Mouse (Mus musculus) liver, embryonic 13.5 days (tissue): ENCODE data around the gene Tnnc1. TPM values are rescaled to one million over a fixed set of nuclear protein-coding genes. Genes with fewer than 3 reads are reported as not detected.

Source experiments
- ATAC-seq: fragments of 200-750 bp; cut with Nextera tagmentation; 2 replicates; pipeline ENCODE4 v1.8.0; 2017; ENCODE audit warnings: low read depth, mild to moderate bottlenecking, moderate number of reproducible peaks, moderate library complexity
- DNase-seq: peaks from one replicate; pipeline ENCODE4 v3.0.0; 2022
- H3K27ac ChIP-seq: fragments of 300-500 bp; sonication (generic); 2 replicates; pipeline ENCODE4 v1.5.1; 2015; ENCODE audit warnings: moderate library complexity, mild to moderate bottlenecking, inconsistent platforms
- H3K27me3 ChIP-seq: fragments of 300-500 bp; sonication (generic); 2 replicates; pipeline ENCODE4 v1.6.1; 2015; ENCODE audit warnings: mild to moderate bottlenecking, inconsistent platforms
- H3K36me3 ChIP-seq: fragments of 300-500 bp; sonication (generic); 2 replicates; pipeline ENCODE4 v1.6.1; 2015; ENCODE audit warnings: mild to moderate bottlenecking, inconsistent platforms
- H3K4me1 ChIP-seq: fragments of 300-500 bp; sonication (generic); replicated peaks from 2 replicates; pipeline ENCODE4 v1.6.1; 2015; ENCODE audit warnings: inconsistent platforms
- H3K4me2 ChIP-seq: fragments of 300-500 bp; sonication (generic); 2 replicates; pipeline ENCODE4 v1.6.1; 2015; ENCODE audit warnings: inconsistent platforms, mild to moderate bottlenecking, moderate library complexity
- H3K4me3 ChIP-seq: fragments of 300-500 bp; sonication (generic); replicated peaks from 2 replicates; pipeline ENCODE4 v1.5.1; 2015; ENCODE audit warnings: mild to moderate bottlenecking, inconsistent platforms
- H3K9ac ChIP-seq: fragments of 300-500 bp; sonication (generic); 2 replicates; pipeline ENCODE4 v1.6.1; 2015; ENCODE audit warnings: mild to moderate bottlenecking, inconsistent platforms
- H3K9me3 ChIP-seq: fragments of 300-500 bp; sonication (generic); replicated peaks from 2 replicates; pipeline ENCODE4 v1.6.1; 2016; ENCODE audit warnings: inconsistent platforms
- WGBS: fragments of 180-500 bp; shearing (Covaris S2); methylation state at CpG from one replicate; pipeline ENCODE4 v1.1.7; 2015; ENCODE audit not compliant: insufficient replicate concordance; 5-methylcytosine and 5-hydroxymethylcytosine counted together
- polyA plus RNA-seq: library from polyadenylated mRNA; unstranded; fragments of >200 nt; fragmentation: Nextera tagmentation; extraction: Ambion mirVana; gene quantifications from 2 replicates; pipeline ENCODE4 v1.2.1, GENCODE M21; 2015

The Tnnc1 gene
- polyA plus RNA-seq, 1 experiment from 2014 or later: 21.1 TPM

- DNase-seq (no peak), ATAC-seq (no peak)
- no peaks in the 10 kb centered on the region for H3K9me3 ChIP-seq
- H3K27me3 ChIP-seq: no peaks in the 10 kb centered on the region
- peak overlapping the region; percentile 91 for H3K4me2 ChIP-seq
- peaks cover 32% of the 10 kb centered on the region for H3K4me1 ChIP-seq
- H3K4me3 ChIP-seq: peak overlapping the region; percentile 100
- H3K27ac ChIP-seq: peak overlapping the region; percentile 85
- 76% methylated on average over 5 of the region's 5 CpGs for WGBS
- peaks cover 46% of the 10 kb centered on the region for H3K36me3 ChIP-seq
- peak overlapping the region; percentile 97 for H3K9ac ChIP-seq
Observed at GRCm38 (mm10) chr14:31252091-31252490, 44.0 kb downstream of the Tnnc1 start.

- H3K9ac ChIP-seq: peak overlapping the region; percentile 62
- H3K36me3 ChIP-seq: peaks cover 80% of the 10 kb centered on the region
- no peak overlapping the region for H3K4me2 ChIP-seq
- ATAC-seq (no peak), DNase-seq (no peak)
- H3K27ac ChIP-seq: peak overlapping the region; percentile 98
- H3K9me3 ChIP-seq: no peaks in the 10 kb centered on the region
- no peak overlapping the region for H3K4me3 ChIP-seq
- WGBS: 91% methylated on average over 14 of the region's 14 CpGs
- H3K4me1 ChIP-seq: peaks cover 45% of the 10 kb centered on the region
- H3K27me3 ChIP-seq: no peaks in the 10 kb centered on the region
Observed at GRCm38 (mm10) chr14:31258476-31259050, 50.5 kb downstream of the Tnnc1 start.

GRCm38 (mm10) chr14:31260374-31260773 lies 52.3 kb downstream of the Tnnc1 start:
- Histone ChIP-seq H3K4me3 (peak overlapping the region; percentile 29), H3K36me3 (peaks cover 62% of the 10 kb centered on the region), H3K9me3 (no peaks in the 10 kb centered on the region), H3K27me3 (no peaks in the 10 kb centered on the region), H3K27ac (peak overlapping the region; percentile 98), H3K9ac (peak overlapping the region; percentile 67), H3K4me1 (peaks cover 45% of the 10 kb centered on the region), H3K4me2 (peak overlapping the region; percentile 64)
- DNase-seq: peak; percentile 74
- ATAC-seq: peak; percentile 96
- WGBS: 27% methylated on average over 4 of the region's 4 CpGs

GRCm38 (mm10) chr14:31260932-31261331 lies 52.8 kb downstream of the Tnnc1 start:
- no peaks in the 10 kb centered on the region for H3K27me3 ChIP-seq
- H3K9me3 ChIP-seq: no peaks in the 10 kb centered on the region
- peak overlapping the region; percentile 98 for H3K27ac ChIP-seq
- H3K9ac ChIP-seq: peak overlapping the region; percentile 67
- H3K36me3 ChIP-seq: peaks cover 56% of the 10 kb centered on the region
- peaks cover 45% of the 10 kb centered on the region for H3K4me1 ChIP-seq
- H3K4me3 ChIP-seq: peak overlapping the region; percentile 29
- 52% methylated on average over 9 of the region's 9 CpGs for WGBS
- peak; percentile 55 for DNase-seq
- peak overlapping the region; percentile 64 for H3K4me2 ChIP-seq
- ATAC-seq: peak; percentile 70

Other genes with a start within 250 kb of the Tnnc1 start
- 20.3 and 21.5 TPM in 2 replicates for gene Glt8d1, start 206.9 kb upstream of the Tnnc1 start, polyA plus RNA-seq
- gene Spcs1, start 206.6 kb upstream of the Tnnc1 start, polyA plus RNA-seq: 306 and 325 TPM in 2 replicates
- gene Pbrm1, start 189.2 kb upstream of the Tnnc1 start, polyA plus RNA-seq: 65.7 and 72.4 TPM in 2 replicates
- gene Gnl3, start 189.2 kb upstream of the Tnnc1 start, polyA plus RNA-seq: 133 and 159 TPM in 2 replicates
- 81.6 and 90.8 TPM in 2 replicates for gene Smim4, start 79.4 kb upstream of the Tnnc1 start, polyA plus RNA-seq
- 174 and 196 TPM in 2 replicates for gene Nt5dc2, start 77.3 kb upstream of the Tnnc1 start, polyA plus RNA-seq
- 18.5 and 19.2 TPM in 2 replicates for gene Stab1, start 39.7 kb upstream of the Tnnc1 start, polyA plus RNA-seq
- 77.9 and 84.9 TPM in 2 replicates for gene Nisch, start 8.6 kb downstream of the Tnnc1 start, polyA plus RNA-seq
- gene Sema3g, start 9.5 kb downstream of the Tnnc1 start, polyA plus RNA-seq: 0.02 and 0.05 TPM in 2 replicates
- gene Phf7, start 43.0 kb downstream of the Tnnc1 start, polyA plus RNA-seq: 8.4 and 8.6 TPM in 2 replicates
- gene Bap1, start 43.1 kb downstream of the Tnnc1 start, polyA plus RNA-seq: 39.5 and 44.2 TPM in 2 replicates
- 0.15 and 0.28 TPM in 2 replicates for gene Dnah1, start 115.6 kb downstream of the Tnnc1 start, polyA plus RNA-seq
- 18.1 and 21.9 TPM in 2 replicates for gene Capn7, start 128.3 kb downstream of the Tnnc1 start, polyA plus RNA-seq
- gene Sh3bp5, start 227.8 kb downstream of the Tnnc1 start, polyA plus RNA-seq: 13.3 and 16.2 TPM in 2 replicates